Mouse (Mus musculus) heart, adult 2 months (tissue): ENCODE measurements at regions not wholly inside any gene's neighbourhood (a gene's known extent, or its start where the extent isn't known, plus 50 kb on each side); places are given as distances from the start of the nearest gene placed in this dataset.

ENCODE experiments used
- DNase-seq, 2 experiments: peaks; one replicate each; pipeline ENCODE4 v3.0.0; 2021
- H3K27ac ChIP-seq: fragments of 200-600 bp; 2 replicates; pipeline ENCODE4 v1.8.1; 2022
- H3K27me3 ChIP-seq: fragments of 200-500 bp; 2 replicates; pipeline ENCODE4 v1.6.1; 2012; ENCODE audit warnings: mild to moderate bottlenecking, low read length, inconsistent platforms, mixed read lengths; ENCODE audit not compliant: control insufficient read depth, insufficient read depth
- H3K36me3 ChIP-seq: fragments of 200-500 bp; 2 replicates; pipeline ENCODE4 v1.6.1; 2012; ENCODE audit warnings: low read length, inconsistent platforms; ENCODE audit not compliant: control insufficient read depth, insufficient read depth
- H3K4me1 ChIP-seq: fragments of 200-500 bp; 2 replicates; pipeline ENCODE4 v1.6.1; 2011; ENCODE audit warnings: low read length; ENCODE audit not compliant: control insufficient read depth, insufficient read depth
- H3K4me3 ChIP-seq: fragments of 200-600 bp; 2 replicates; pipeline ENCODE4 v1.8.1; 2022
- H3K79me2 ChIP-seq: fragments of 200-500 bp; replicated peaks from 2 replicates; pipeline ENCODE4 v1.6.1; 2012; ENCODE audit warnings: mild to moderate bottlenecking, inconsistent platforms, low read length, moderate library complexity, mixed read lengths; ENCODE audit not compliant: control insufficient read depth, insufficient read depth
- H3K9ac ChIP-seq: fragments of 200-500 bp; 2 replicates; pipeline ENCODE4 v1.6.1; 2012; ENCODE audit warnings: low read depth, mild to moderate bottlenecking, control low read depth, inconsistent platforms, low read length, mixed read lengths
- CTCF ChIP-seq: fragments of 200-600 bp; IDR thresholded peaks from 2 replicates; pipeline ENCODE4 v1.8.1; 2022; ENCODE audit warnings: antibody characterized with exemption, mild to moderate bottlenecking, moderate library complexity
- EP300 ChIP-seq: fragments of 200-500 bp; IDR thresholded peaks from 2 replicates; pipeline ENCODE4 v1.6.1; 2011; ENCODE audit warnings: low read depth, low read length, control low read depth; ENCODE audit not compliant: insufficient read depth
- POLR2A ChIP-seq: fragments of 200-500 bp; IDR thresholded peaks from 2 replicates; pipeline ENCODE4 v1.6.1; 2011; ENCODE audit warnings: mild to moderate bottlenecking, low read depth, low read length, control low read depth; ENCODE audit not compliant: insufficient read depth
- WGBS: fragments of 180-500 bp; shearing (Covaris S2); methylation state at CpG from one replicate; pipeline ENCODE4 v1.1.7; 2018; 5-methylcytosine and 5-hydroxymethylcytosine counted together
- intact Hi-C: fragments of 180-260 bp; cut with DNase I; formaldehyde crosslinking; loops from one replicate; pipeline ENCODE4 v1.15.1; 2025

DNA sequence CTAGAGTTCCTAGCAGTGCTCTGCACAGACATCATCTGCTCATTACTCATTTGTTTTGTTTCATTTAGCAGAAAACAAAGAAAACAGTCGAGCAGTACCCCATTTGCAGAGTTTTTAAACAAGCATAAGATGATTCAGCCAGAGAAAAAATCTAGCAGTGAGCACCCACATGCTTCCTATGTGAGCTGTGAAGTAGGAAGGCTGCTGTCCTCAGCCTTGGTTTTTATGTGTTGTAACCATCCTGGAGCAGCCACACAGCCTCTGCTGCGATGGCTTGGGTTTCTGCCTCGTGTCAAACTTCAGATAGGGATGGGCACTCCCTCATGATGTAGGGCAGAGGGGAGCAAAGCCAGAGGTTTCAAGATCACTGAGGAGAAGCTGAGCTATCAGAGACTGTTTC, 416.5 kb downstream of the Gm45692 start:
- no peaks in the 10 kb centered on the region for H3K36me3 ChIP-seq
- TF ChIP-seq EP300 (no peak), POLR2A (no peak)
- no peaks in the 10 kb centered on the region for H3K79me2 ChIP-seq
- H3K27me3 ChIP-seq: no peaks in the 10 kb centered on the region
- no peak overlapping the region for H3K4me3 ChIP-seq
- no peak for DNase-seq
- intact Hi-C loops: no loop called here
- no peaks in the 10 kb centered on the region for H3K4me1 ChIP-seq
- 30% methylated on average over 3 of the region's 3 CpGs for WGBS
- H3K9ac ChIP-seq: no peak overlapping the region
- H3K27ac ChIP-seq: no peak overlapping the region

DNA sequence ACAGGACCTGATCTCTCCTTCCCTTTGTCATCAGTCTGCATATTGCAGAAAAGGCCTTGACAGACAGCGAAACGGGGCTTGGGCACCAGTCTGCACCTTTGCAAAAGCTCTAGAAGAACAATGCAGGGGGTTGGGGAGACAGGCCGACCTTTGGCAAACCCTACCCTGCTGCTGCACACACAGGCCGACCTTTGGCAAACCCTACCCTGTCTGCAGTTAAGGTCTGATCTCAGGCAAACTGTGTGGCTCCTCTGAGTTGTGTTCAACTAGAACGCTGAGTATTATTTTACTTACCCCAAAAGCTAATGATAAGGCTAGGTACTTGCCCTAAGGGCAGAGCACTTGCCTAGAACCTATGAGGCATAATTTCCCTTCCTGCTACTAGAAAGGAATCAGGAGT, 423.4 kb upstream of the Zfp703 start:
- DNase-seq: no peak
- Histone ChIP-seq H3K9ac (no peak overlapping the region), H3K36me3 (no peaks in the 10 kb centered on the region), H3K27me3 (no peaks in the 10 kb centered on the region), H3K4me1 (no peaks in the 10 kb centered on the region), H3K79me2 (no peaks in the 10 kb centered on the region), H3K27ac (no peak overlapping the region), H3K4me3 (no peak overlapping the region)
- WGBS: 73% methylated on average over 5 of the region's 5 CpGs
- intact Hi-C loops: no loop called here
- TF ChIP-seq EP300 (no peak), CTCF (no peak), POLR2A (no peak)

DNA sequence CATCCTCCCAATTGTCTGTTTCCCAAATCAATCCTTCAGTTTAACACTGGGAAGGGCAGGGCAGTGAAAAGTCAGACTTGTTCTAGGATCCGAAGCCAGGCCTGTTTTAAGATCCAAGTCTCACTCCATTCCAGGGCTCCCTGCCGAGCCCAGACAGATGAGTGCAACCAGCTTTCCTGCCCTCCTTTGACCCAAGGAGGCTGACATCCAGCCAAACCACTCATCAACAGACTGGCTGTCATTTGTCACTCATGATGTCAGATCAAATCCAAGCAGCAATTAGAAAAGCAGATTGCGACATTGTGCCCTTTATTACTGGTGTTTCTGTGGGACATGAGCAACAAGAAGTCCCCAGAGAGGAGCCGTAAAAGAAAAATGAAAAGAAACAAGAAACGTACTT, 417.9 kb upstream of the Zfp703 start:
- TF ChIP-seq CTCF (no peak), EP300 (peak; percentile 62; the same call in 1 of the 2 replicates)
- no peak overlapping the region for H3K4me3 ChIP-seq
- DNase-seq: peak; percentile 71 to 83
- no peak overlapping the region for H3K9ac ChIP-seq
- WGBS: 55% methylated on average over 5 of the region's 5 CpGs
- H3K27ac ChIP-seq: peak overlapping the region; percentile 31; the same call in 1 of the 2 replicates
- intact Hi-C loops: no loop called here
- H3K27me3 ChIP-seq: no peaks in the 10 kb centered on the region
- H3K79me2 ChIP-seq: no peaks in the 10 kb centered on the region
- H3K4me1 ChIP-seq: no peaks in the 10 kb centered on the region
- H3K36me3 ChIP-seq: no peaks in the 10 kb centered on the region

DNA sequence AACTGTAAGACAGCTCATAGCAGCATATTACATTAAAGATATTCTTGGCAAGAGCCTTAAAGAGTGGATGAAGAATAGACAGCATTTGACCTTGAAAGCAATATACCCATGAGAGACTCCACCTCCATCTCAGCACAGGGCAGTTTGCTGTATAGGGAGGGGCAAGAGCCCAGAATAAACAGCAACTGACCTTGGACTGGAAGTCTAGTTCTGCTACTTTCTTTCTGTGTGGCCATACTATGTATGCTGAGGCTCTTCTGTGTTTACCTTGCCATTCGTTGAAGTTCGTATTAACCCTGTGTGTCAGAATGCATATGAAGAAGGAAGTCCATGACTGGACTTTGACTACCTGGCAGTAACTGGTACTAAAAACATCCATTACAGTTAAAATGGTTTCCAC, 414.0 kb upstream of the Zfp703 start:
- H3K27me3 ChIP-seq: no peaks in the 10 kb centered on the region
- TF ChIP-seq CTCF: no peak
- no peak for TF ChIP-seq EP300
- no peak for TF ChIP-seq POLR2A
- no peak overlapping the region for H3K27ac ChIP-seq
- H3K9ac ChIP-seq: no peak overlapping the region
- H3K4me3 ChIP-seq: no peak overlapping the region
- DNase-seq: no peak
- H3K4me1 ChIP-seq: no peaks in the 10 kb centered on the region
- WGBS: 94% methylated on average over 2 of the region's 2 CpGs
- H3K36me3 ChIP-seq: no peaks in the 10 kb centered on the region
- intact Hi-C loops: no loop called here
- H3K79me2 ChIP-seq: no peaks in the 10 kb centered on the region

DNA sequence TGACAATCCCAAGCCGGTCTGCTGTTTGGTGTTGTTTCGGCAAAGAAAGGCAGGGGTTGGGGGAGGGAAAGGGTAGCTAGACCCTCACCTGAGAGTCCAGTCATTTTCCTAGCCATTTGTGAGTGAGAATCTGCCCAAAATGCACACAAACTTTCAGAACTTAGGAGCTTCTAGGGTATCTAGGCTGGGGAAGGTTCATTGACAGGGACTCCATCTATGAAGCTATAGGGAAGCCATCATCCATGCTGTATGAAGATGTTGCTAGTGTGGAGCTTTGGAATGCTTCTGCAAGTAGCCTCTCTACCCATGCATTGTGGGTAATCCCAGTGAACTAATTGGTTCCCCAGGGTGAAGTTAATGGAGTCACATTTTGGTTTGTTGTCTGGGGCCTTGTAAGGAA, 412.9 kb upstream of the Zfp703 start:
- intact Hi-C loops: no loop called here
- 85% methylated on average over 2 of the region's 2 CpGs for WGBS
- Histone ChIP-seq H3K4me3 (no peak overlapping the region), H3K79me2 (no peaks in the 10 kb centered on the region), H3K9ac (no peak overlapping the region), H3K27me3 (no peaks in the 10 kb centered on the region), H3K4me1 (no peaks in the 10 kb centered on the region), H3K36me3 (no peaks in the 10 kb centered on the region), H3K27ac (no peak overlapping the region)
- no peak for DNase-seq
- TF ChIP-seq EP300: no peak
- no peak for TF ChIP-seq CTCF
- TF ChIP-seq POLR2A: no peak

DNA sequence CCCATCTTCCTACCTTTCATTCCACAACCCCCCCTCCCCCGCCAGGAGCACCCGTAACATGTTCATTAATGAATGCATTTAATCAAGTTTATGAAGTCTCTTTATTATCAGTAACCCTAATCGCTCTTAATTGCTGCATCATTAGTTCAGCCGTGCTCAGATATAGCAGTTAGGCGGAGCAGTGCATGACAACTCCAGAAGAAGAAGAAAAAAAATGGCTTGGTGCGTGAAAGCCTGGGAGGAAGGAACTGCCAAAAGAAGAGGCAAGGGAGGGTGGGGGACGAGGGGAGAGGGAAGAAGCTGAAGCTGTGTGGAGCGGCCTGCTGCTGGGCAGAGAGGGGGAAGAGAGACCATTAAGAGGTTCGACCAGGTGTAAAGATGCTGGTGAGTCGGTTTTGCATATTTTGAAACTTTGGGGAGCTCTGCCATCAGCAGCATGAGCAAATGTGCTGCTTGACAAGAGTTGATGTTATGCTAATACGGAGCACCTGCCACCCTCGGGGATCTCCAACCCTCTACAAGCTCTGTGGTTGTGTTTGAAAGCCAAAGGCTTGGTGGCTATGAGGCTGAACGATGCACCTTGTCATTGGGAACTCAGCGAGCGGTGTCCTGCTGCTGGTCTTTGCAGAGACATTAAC, 408.6 kb upstream of the Zfp703 start:
- no peak for TF ChIP-seq CTCF
- no peak for TF ChIP-seq POLR2A
- TF ChIP-seq EP300: no peak
- Histone ChIP-seq H3K27ac (no peak overlapping the region), H3K36me3 (no peaks in the 10 kb centered on the region), H3K4me1 (no peaks in the 10 kb centered on the region), H3K79me2 (no peaks in the 10 kb centered on the region), H3K4me3 (no peak overlapping the region), H3K27me3 (no peaks in the 10 kb centered on the region), H3K9ac (no peak overlapping the region)
- 65% methylated on average over 15 of the region's 15 CpGs for WGBS
- intact Hi-C loops: no loop called here
- no peak for DNase-seq
